Mouse (Mus musculus) kidney, adult 2 months (tissue): ENCODE measurements around the gene Sele. TPM values are rescaled to one million over a fixed set of nuclear protein-coding genes. Genes with fewer than 3 reads are reported as not detected.
"Not testable (repeated sequence)": the region's sequence is repeated elsewhere in the genome, so short reads cannot be mapped to it uniquely, and the experiment has no call there.

Source experiments
- DNase-seq: peaks from one replicate; pipeline ENCODE4 v3.0.0; 2021
- H3K27ac ChIP-seq: fragments of 200-500 bp; 2 replicates; pipeline ENCODE4 v1.5.1; 2012; ENCODE audit warnings: low read depth, low read length, control low read depth, inconsistent platforms; ENCODE audit not compliant: insufficient read depth
- H3K27me3 ChIP-seq: fragments of 200-500 bp; replicated peaks from 2 replicates; pipeline ENCODE4 v1.6.1; 2012; ENCODE audit warnings: mild to moderate bottlenecking, moderate library complexity, low read length, inconsistent platforms; ENCODE audit not compliant: control insufficient read depth, insufficient read depth
- H3K36me3 ChIP-seq: fragments of 200-500 bp; 2 replicates; pipeline ENCODE4 v1.6.1; 2012; ENCODE audit warnings: mild to moderate bottlenecking, moderate library complexity, low read length, inconsistent platforms; ENCODE audit not compliant: control insufficient read depth, insufficient read depth
- H3K4me1 ChIP-seq: fragments of 200-500 bp; 2 replicates; pipeline ENCODE4 v1.6.1; 2011; ENCODE audit warnings: low read length; ENCODE audit not compliant: control insufficient read depth, insufficient read depth
- H3K4me3 ChIP-seq: fragments of 200-500 bp; 2 replicates; pipeline ENCODE4 v1.5.1; 2011; ENCODE audit warnings: mild to moderate bottlenecking, low read depth, low read length, control low read depth; ENCODE audit not compliant: insufficient read depth
- CTCF ChIP-seq: fragments of 200-500 bp; conservative IDR thresholded peaks from 2 replicates; pipeline ENCODE4 v1.5.1; 2011; ENCODE audit warnings: low read depth, mild to moderate bottlenecking, control low read depth, low read length, moderate library complexity, mixed read lengths; ENCODE audit not compliant: insufficient read depth, insufficient read length
- POLR2A ChIP-seq: fragments of 200-500 bp; IDR thresholded peaks from one replicate; pipeline ENCODE4 v1.6.1; 2011; ENCODE audit warnings: low read depth, low read length, control low read depth
- WGBS: fragments of 180-500 bp; shearing (Covaris S2); methylation state at CpG from one replicate; pipeline ENCODE4 v1.1.7; 2018; 5-methylcytosine and 5-hydroxymethylcytosine counted together
- polyA plus RNA-seq: library from polyadenylated mRNA; depleted of rRNA; stranded (reverse); fragments of >200 nt; gene quantifications from 2 replicates; pipeline ENCODE4 v1.2.3, GENCODE M21; 2012; rRNA removed

The Sele gene
- 0.37 and 0.42 TPM in 2 replicates for polyA plus RNA-seq

- TF ChIP-seq POLR2A (no peak), CTCF (no peak)
- H3K27me3 ChIP-seq: no peaks in the 10 kb centered on the region
- no peaks in the 10 kb centered on the region for H3K4me1 ChIP-seq
- no peaks in the 10 kb centered on the region for H3K36me3 ChIP-seq
- DNase-seq: no peak
- WGBS: 45% methylated on average over 5 of the region's 5 CpGs
- no peak within 1 kb of the TSS for H3K27ac ChIP-seq
- no peak within 1 kb of the TSS for H3K4me3 ChIP-seq
Observed at GRCm38 (mm10) chr1:164047934-164048333, at the start of gene Sele. TSS of gene Sele (plus strand) at chr1:164048234.

- TF ChIP-seq CTCF: no peak
- no peak for TF ChIP-seq POLR2A
- no peak for DNase-seq
- no peak overlapping the region for H3K4me3 ChIP-seq
- WGBS: 78% methylated on average over 6 of the region's 6 CpGs
- no peak overlapping the region for H3K27ac ChIP-seq
- no peaks in the 10 kb centered on the region for H3K36me3 ChIP-seq
- no peaks in the 10 kb centered on the region for H3K4me1 ChIP-seq
- H3K27me3 ChIP-seq: no peaks in the 10 kb centered on the region
Observed at GRCm38 (mm10) chr1:164001831-164002452, 46.1 kb upstream of the Sele start.

- Histone ChIP-seq H3K4me3 (no peak overlapping the region), H3K27me3 (no peaks in the 10 kb centered on the region), H3K36me3 (no peaks in the 10 kb centered on the region), H3K27ac (no peak overlapping the region), H3K4me1 (no peaks in the 10 kb centered on the region)
- no peak for TF ChIP-seq POLR2A
- no peak for DNase-seq
- WGBS: 75% methylated on average over 3 of the region's 3 CpGs
Observed at GRCm38 (mm10) chr1:164004311-164004710, 43.7 kb upstream of the Sele start.

GRCm38 (mm10) chr1:164009235-164009634 lies 38.8 kb upstream of the Sele start:
- Histone ChIP-seq H3K4me1 (no peaks in the 10 kb centered on the region), H3K4me3 (no peak overlapping the region), H3K27ac (no peak overlapping the region), H3K36me3 (no peaks in the 10 kb centered on the region), H3K27me3 (no peaks in the 10 kb centered on the region)
- WGBS: 36% methylated on average over 2 of the region's 2 CpGs
- DNase-seq: peak; percentile 18
- peak; percentile 39 for TF ChIP-seq CTCF
- TF ChIP-seq POLR2A: no peak

- no peaks in the 10 kb centered on the region for H3K27me3 ChIP-seq
- no peak overlapping the region for H3K4me3 ChIP-seq
- H3K27ac ChIP-seq: no peak overlapping the region
- DNase-seq: no peak
- H3K4me1 ChIP-seq: no peaks in the 10 kb centered on the region
- H3K36me3 ChIP-seq: no peaks in the 10 kb centered on the region
- TF ChIP-seq CTCF: no peak
- TF ChIP-seq POLR2A: no peak
- WGBS: 53% methylated on average over 1 of the region's 1 CpGs
Observed at GRCm38 (mm10) chr1:164014616-164015015, 33.4 kb upstream of the Sele start.

GRCm38 (mm10) chr1:164018221-164018896 lies 29.7 kb upstream of the Sele start:
- no peaks in the 10 kb centered on the region for H3K27me3 ChIP-seq
- no peak for TF ChIP-seq POLR2A
- no peak for TF ChIP-seq CTCF
- peak; percentile 24 for DNase-seq
- H3K27ac ChIP-seq: no peak overlapping the region
- H3K4me1 ChIP-seq: no peaks in the 10 kb centered on the region
- no peaks in the 10 kb centered on the region for H3K36me3 ChIP-seq
- 37% methylated on average over 16 of the region's 16 CpGs for WGBS
- peak overlapping the region; percentile 1 for H3K4me3 ChIP-seq

GRCm38 (mm10) chr1:164019789-164020188 lies 28.2 kb upstream of the Sele start:
- H3K27ac ChIP-seq: no peak overlapping the region
- no peak overlapping the region for H3K4me3 ChIP-seq
- H3K4me1 ChIP-seq: no peaks in the 10 kb centered on the region
- TF ChIP-seq CTCF (no peak), POLR2A (no peak)
- 87% methylated on average over 6 of the region's 6 CpGs for WGBS
- H3K36me3 ChIP-seq: no peaks in the 10 kb centered on the region
- DNase-seq: no peak
- no peaks in the 10 kb centered on the region for H3K27me3 ChIP-seq

- not testable (repeated sequence) for H3K4me1 ChIP-seq, H3K27me3 ChIP-seq, H3K27ac ChIP-seq, H3K36me3 ChIP-seq, DNase-seq, H3K4me3 ChIP-seq
- 96% methylated on average over 3 of the region's 3 CpGs for WGBS
Observed at GRCm38 (mm10) chr1:164020746-164021145, 27.3 kb upstream of the Sele start.

- not testable (repeated sequence) for DNase-seq, H3K4me1 ChIP-seq, H3K36me3 ChIP-seq, H3K27me3 ChIP-seq, H3K4me3 ChIP-seq, H3K27ac ChIP-seq
- 81% methylated on average over 5 of the region's 5 CpGs for WGBS
Observed at GRCm38 (mm10) chr1:164022106-164022505, 25.9 kb upstream of the Sele start.
